ENCODE assay signal across 8 mouse cellular contexts in the genomic region with DNA sequence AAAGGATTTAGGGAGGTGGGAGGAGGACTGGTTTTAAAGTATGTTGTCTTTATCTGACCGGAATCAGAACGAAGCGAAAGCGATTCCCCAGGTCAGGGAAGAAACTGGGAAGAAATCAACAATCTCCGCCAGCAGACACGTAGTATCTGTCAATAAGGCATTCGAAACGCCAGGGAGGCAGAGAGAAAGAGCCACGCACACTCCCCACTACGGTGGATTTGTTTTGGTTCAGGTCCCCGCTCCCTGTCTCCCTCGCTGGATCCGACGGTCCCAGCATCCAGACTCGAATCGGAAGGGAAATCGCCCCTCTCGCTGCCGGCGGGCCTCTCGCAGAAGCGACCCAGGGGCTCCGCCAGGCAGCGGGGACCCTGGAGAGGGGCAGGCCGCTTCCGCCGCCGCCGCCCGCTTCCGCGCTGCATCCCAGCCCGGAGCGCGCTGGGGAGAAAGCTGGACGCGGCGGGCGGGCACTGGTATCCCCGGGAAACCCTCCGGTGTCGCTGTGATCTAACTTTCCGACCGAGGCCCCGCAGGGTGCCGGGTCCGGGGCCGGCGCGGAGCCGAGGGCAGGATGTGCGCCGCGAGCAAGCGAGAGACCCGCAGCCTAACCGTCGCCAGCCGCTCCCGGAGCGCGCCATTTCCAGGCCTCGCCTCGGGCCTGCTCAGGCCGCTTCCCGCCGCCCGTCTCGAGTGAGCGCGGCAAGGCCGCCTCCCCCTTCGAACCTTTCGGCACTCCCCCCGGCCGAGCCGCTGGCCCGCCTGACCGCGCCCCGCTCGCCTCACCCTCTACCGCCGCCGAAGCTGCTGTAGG. TPM values are rescaled to one million over a fixed set of nuclear protein-coding genes. Genes with fewer than 3 reads are reported as not detected.
DNase-seq lines count a peak whose midpoint lies in the region; ATAC-seq and TF ChIP-seq lines count a peak whose summit lies in the region.

No protein-coding gene starts in this region.

- peaks cover 9% of the 10 kb centered on the region for H3K79me2 ChIP-seq in heart, adult 2 months (replicated peaks; ENCODE audit: control insufficient read depth, insufficient read depth, low read length)

- peak overlapping the region; percentile 59 for H3K4me2 ChIP-seq in midbrain, postnatal 0 days (ENCODE audit: low read depth, low read length, poor library complexity, severe bottlenecking)

- under 1% methylated on average over 85 of the region's 85 CpGs for WGBS in heart, adult 2 months
- WGBS in midbrain, postnatal 0 days, result 1% methylated on average over 83 of the region's 85 CpGs

- ATAC-seq in inflammation-experienced regulatory T-cells, adult 6 months, result peak; percentile 57
- peak; percentile 63 for ATAC-seq in midbrain, postnatal 0 days (ENCODE audit: low FRiP score)

- intact Hi-C loops in heart, adult 2 months (cut with DNase I), result loop anchor here (2.0 kb wide), 2 partner anchors 40 to 56 kb away; no protein-coding TSS in a partner anchor
- intact Hi-C loops in left cerebral cortex, postnatal 36 days (cut with DNase I), result loop anchor here (2.0 kb wide), 1 partner anchor 50 kb away; a partner anchor contains a TSS

- no peak for TF ChIP-seq POLR2A in heart, adult 2 months (IDR thresholded peaks at IDR 0.05; ENCODE audit: insufficient read depth, low read depth, low read length)

- no peak for TF ChIP-seq EP300 in heart, adult 2 months (IDR thresholded peaks at IDR 0.05; ENCODE audit: insufficient read depth, low read depth, low read length)

- peaks cover 5% of the 10 kb centered on the region for H3K4me1 ChIP-seq in heart, adult 2 months (ENCODE audit: control insufficient read depth, insufficient read depth, low read length)
- peaks cover 6% of the 10 kb centered on the region; the same call in 1 of the 2 replicates for H3K4me1 ChIP-seq in midbrain, postnatal 0 days (ENCODE audit: insufficient read depth, low read length)

- peak overlapping the region; percentile 97 for H3K4me3 ChIP-seq in heart, adult 2 months
- peak overlapping the region; percentile 99 for H3K4me3 ChIP-seq in midbrain, postnatal 0 days (ENCODE audit: low read depth, low read length)

- H3K9me3 ChIP-seq in midbrain, postnatal 0 days (ENCODE audit: low read length), result no peaks in the 10 kb centered on the region

- H3K27ac ChIP-seq in heart, adult 2 months, result peak overlapping the region; percentile 97
- peak overlapping the region; percentile 97 for H3K27ac ChIP-seq in midbrain, postnatal 0 days (ENCODE audit: low read depth, low read length)

- H3K36me3 ChIP-seq in heart, adult 2 months (ENCODE audit: control insufficient read depth, insufficient read depth, low read length), result peaks cover 26% of the 10 kb centered on the region
- H3K36me3 ChIP-seq in midbrain, postnatal 0 days (ENCODE audit: insufficient read depth, low read length), result peaks cover 5% of the 10 kb centered on the region; the same call in 1 of the 2 replicates

- H3K27me3 ChIP-seq in heart, adult 2 months (ENCODE audit: control insufficient read depth, insufficient read depth, low read length), result no peaks in the 10 kb centered on the region
- H3K27me3 ChIP-seq in midbrain, postnatal 0 days (ENCODE audit: insufficient read depth, low read length), result no peaks in the 10 kb centered on the region

- H3K9ac ChIP-seq in heart, adult 2 months (ENCODE audit: low read depth, low read length), result peak overlapping the region; percentile 97
- peak overlapping the region; percentile 98 for H3K9ac ChIP-seq in midbrain, postnatal 0 days (replicated peaks; ENCODE audit: low read length, poor library complexity, severe bottlenecking)

- no peak for TF ChIP-seq CTCF in heart, adult 2 months (IDR thresholded peaks at IDR 0.05)
- TF ChIP-seq CTCF in midbrain, postnatal 0 days (IDR thresholded peaks at IDR 0.05), result no peak

- no peak for DNase-seq in heart, adult 2 months
- DNase-seq in heart, adult 8-10 months (ENCODE audit: low spot score), result no peak
- DNase-seq in thymus, postnatal 14 days, result peak; percentile 76
- no peak for DNase-seq in thymus, adult 18-20 months
- DNase-seq in midbrain, postnatal 0 days (ENCODE audit: low spot score), result peak; percentile 20
- DNase-seq in left cerebral cortex, postnatal 36 days (ENCODE audit: low spot score in 2 of 2), result no peak
- no peak for DNase-seq in left cerebral cortex, adult 8-10 months (ENCODE audit: low spot score in 2 of 2)

RNA-seq across cellular contexts. Expression of a gene that starts 0.6 kb away (rescaled TPM):
- total RNA-seq in heart, adult 2 months (2021), result 100 to 1,000 TPM; 126 to 137 TPM
- 131 and 179 TPM in 2 replicates for polyA plus RNA-seq in heart, adult 2 months (2012; rRNA removed)
- total RNA-seq in heart, adult 8-10 months (2022), result 100 to 1,000 TPM; 124 to 141 (median 129) TPM
- polyA plus RNA-seq in inflammation-experienced regulatory T-cells, adult 6 months (2017; shearing (Covaris generic)), result 100 to 1,000 TPM in 1 of 3 experiments, 10 to 100 TPM in 2; 92.8 to 133 (median 95.4) TPM
- total RNA-seq in midbrain, postnatal 0 days (2014; rRNA removed), result 424 and 435 TPM in 2 replicates
- polyA plus RNA-seq in midbrain, postnatal 0 days (2015; fragmentation: Nextera tagmentation; extraction: Ambion mirVana), result 302 and 311 TPM in 2 replicates
- 100 to 1,000 TPM; 317 to 353 TPM for total RNA-seq in left cerebral cortex, postnatal 36 days (2021)
- total RNA-seq in left cerebral cortex, adult 8-10 months (2022), result 100 to 1,000 TPM; 311 to 328 (median 321) TPM

RNA-seq across cellular contexts. Expression of a gene that starts 23.8 kb away (rescaled TPM):
- 1 to 10 TPM; 1.1 to 1.6 TPM for total RNA-seq in heart, adult 2 months (2021)
- polyA plus RNA-seq in heart, adult 2 months (2012; rRNA removed), result 2.0 and 3.3 TPM in 2 replicates
- total RNA-seq in heart, adult 8-10 months (2022), result 1 to 10 TPM in 3 of 4 experiments, under 1 TPM in 1; 0.44 to 2.4 (median 1.8) TPM
- polyA plus RNA-seq in inflammation-experienced regulatory T-cells, adult 6 months (2017; shearing (Covaris generic)), result 10 to 100 TPM in 2 of 3 experiments, 1 to 10 TPM in 1; 6.3 to 13.1 (median 12.2) TPM
- total RNA-seq in midbrain, postnatal 0 days (2014; rRNA removed), result 0.44 and 2.8 TPM in 2 replicates
- polyA plus RNA-seq in midbrain, postnatal 0 days (2015; fragmentation: Nextera tagmentation; extraction: Ambion mirVana), result 1.6 and 2.2 TPM in 2 replicates
- 1 to 10 TPM; 2.1 to 2.8 TPM for total RNA-seq in left cerebral cortex, postnatal 36 days (2021)
- 10 to 100 TPM in 2 of 4 experiments, 1 to 10 TPM in 2; 2.3 to 10.9 (median 6.9) TPM for total RNA-seq in left cerebral cortex, adult 8-10 months (2022)

RNA-seq across cellular contexts. Expression of a gene that starts 49.7 kb away (rescaled TPM):
- 1 to 10 TPM; 4.0 to 5.0 TPM for total RNA-seq in heart, adult 2 months (2021)
- 7.3 and 8.1 TPM in 2 replicates for polyA plus RNA-seq in heart, adult 2 months (2012; rRNA removed)
- 1 to 10 TPM; 3.8 to 5.1 (median 4.0) TPM for total RNA-seq in heart, adult 8-10 months (2022)
- polyA plus RNA-seq in inflammation-experienced regulatory T-cells, adult 6 months (2017; shearing (Covaris generic)), result 1 to 10 TPM; 4.4 to 8.4 (median 7.1) TPM
- total RNA-seq in midbrain, postnatal 0 days (2014; rRNA removed), result 72.9 and 76.5 TPM in 2 replicates
- polyA plus RNA-seq in midbrain, postnatal 0 days (2015; fragmentation: Nextera tagmentation; extraction: Ambion mirVana), result 15.5 and 16.7 TPM in 2 replicates
- 10 to 100 TPM; 63.2 to 71.6 TPM for total RNA-seq in left cerebral cortex, postnatal 36 days (2021)
- total RNA-seq in left cerebral cortex, adult 8-10 months (2022), result 10 to 100 TPM; 58.8 to 65.9 (median 63.1) TPM

RNA-seq across cellular contexts. Expression of a gene that starts 57.5 kb away (rescaled TPM):
- total RNA-seq in heart, adult 2 months (2021), result 10 to 100 TPM; 21.0 to 24.6 TPM
- polyA plus RNA-seq in heart, adult 2 months (2012; rRNA removed), result 32.5 and 44.8 TPM in 2 replicates
- 10 to 100 TPM; 21.6 to 26.0 (median 24.6) TPM for total RNA-seq in heart, adult 8-10 months (2022)
- 100 to 1,000 TPM; 140 to 223 (median 144) TPM for polyA plus RNA-seq in inflammation-experienced regulatory T-cells, adult 6 months (2017; shearing (Covaris generic))
- 58.1 and 87.6 TPM in 2 replicates for total RNA-seq in midbrain, postnatal 0 days (2014; rRNA removed)
- polyA plus RNA-seq in midbrain, postnatal 0 days (2015; fragmentation: Nextera tagmentation; extraction: Ambion mirVana), result 155 and 157 TPM in 2 replicates
- 10 to 100 TPM; 54.7 to 66.9 TPM for total RNA-seq in left cerebral cortex, postnatal 36 days (2021)
- 10 to 100 TPM; 54.0 to 67.3 (median 60.3) TPM for total RNA-seq in left cerebral cortex, adult 8-10 months (2022)

Comparison
In these comparisons a context has a peak if more than half of its experiments do, and no peak if none do; other contexts are left out.
1. DNase-seq: peak in thymus, postnatal 14 days (single experiment) and midbrain, postnatal 0 days (single experiment); none in heart, adult 2 months (0 of 2), heart, adult 8-10 months (single experiment), thymus, adult 18-20 months (0 of 2), left cerebral cortex, postnatal 36 days (0 of 2) and left cerebral cortex, adult 8-10 months (0 of 2).
2. RNA of a gene that starts 49.7 kb away (total RNA-seq): 72.9 to 76.5 TPM in midbrain, postnatal 0 days, 63.2 to 71.6 TPM in left cerebral cortex, postnatal 36 days and 58.8 to 65.9 TPM in left cerebral cortex, adult 8-10 months; 4.0 to 5.0 TPM in heart, adult 2 months and 3.8 to 5.1 TPM in heart, adult 8-10 months; every median in the first group is over 4 times any median in the second.